Mouse (Mus musculus) embryonic facial prominence, embryonic 10.5 days (tissue): ENCODE results near the gene Gse1. TPM values are rescaled to one million over a fixed set of nuclear protein-coding genes. Genes with fewer than 3 reads are reported as not detected.
A peak's percentile ranks its signal among the peaks of the same experiment; 100 is the strongest.

Experiments
- DNase-seq: peaks from one replicate; pipeline ENCODE4 v3.0.0-alpha.2; 2017; ENCODE audit warnings: low spot score
- H3K27ac ChIP-seq: fragments of 300-500 bp; sonication (generic); replicated peaks from 2 replicates; pipeline ENCODE4 v1.5.1; 2016; ENCODE audit warnings: mild to moderate bottlenecking
- H3K27me3 ChIP-seq: fragments of 300-500 bp; sonication (generic); replicated peaks from 2 replicates; pipeline ENCODE4 v1.6.1; 2016; ENCODE audit warnings: low read depth, mild to moderate bottlenecking; ENCODE audit not compliant: poor library complexity, severe bottlenecking
- H3K36me3 ChIP-seq: fragments of 300-500 bp; sonication (generic); replicated peaks from 2 replicates; pipeline ENCODE4 v1.6.1; 2016; ENCODE audit warnings: mild to moderate bottlenecking, moderate library complexity
- H3K4me1 ChIP-seq: fragments of 300-500 bp; sonication (generic); 2 replicates; pipeline ENCODE4 v1.6.1; 2016
- H3K4me3 ChIP-seq: fragments of 300-500 bp; sonication (generic); 2 replicates; pipeline ENCODE4 v1.5.1; 2016; ENCODE audit warnings: mild to moderate bottlenecking, moderate library complexity
- H3K9me3 ChIP-seq: fragments of 300-500 bp; sonication (generic); 2 replicates; pipeline ENCODE4 v1.6.1; 2016; ENCODE audit warnings: mild to moderate bottlenecking
- WGBS: fragments of 180-500 bp; shearing (Covaris S2); methylation state at CpG from one replicate; pipeline ENCODE4 v1.1.7; 2016; 5-methylcytosine and 5-hydroxymethylcytosine counted together
- microRNA-seq: library from miRNA; unstranded; fragments of <30 nt; microRNA quantifications from one replicate; pipeline ENCODE4, GENCODE M21; 2017
- polyA plus RNA-seq: library from polyadenylated mRNA; unstranded; fragments of >200 nt; fragmentation: Nextera tagmentation; extraction: Ambion mirVana; gene quantifications from 2 replicates; pipeline ENCODE4 v1.2.1, GENCODE M21; 2016

The Gse1 gene
- polyA plus RNA-seq, 1 experiment from 2014 or later, result 10.2 TPM

DNA sequence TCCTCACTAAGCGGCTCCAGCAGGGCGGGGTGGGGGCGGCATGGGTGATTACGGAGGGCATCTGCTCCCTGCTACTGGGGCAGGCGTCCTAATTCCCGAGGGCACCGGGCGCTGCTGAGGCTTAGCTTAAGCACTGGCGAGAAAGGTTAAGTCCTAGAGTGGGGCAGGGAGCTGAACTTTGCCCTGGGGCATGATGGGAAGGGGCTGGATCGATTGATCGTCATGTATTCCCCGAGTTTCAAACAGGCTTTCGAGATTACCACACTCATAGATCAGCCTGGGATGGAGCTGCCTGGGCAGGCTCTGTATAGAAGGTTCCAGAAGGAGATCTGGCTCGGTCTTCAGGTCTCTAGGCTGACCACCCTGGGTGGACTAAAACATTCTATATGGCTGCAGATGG, 393.9 kb downstream of the Gse1 start:
- no peaks in the 10 kb centered on the region for H3K9me3 ChIP-seq
- WGBS, result 64% methylated on average over 14 of the region's 14 CpGs
- peaks cover 47% of the 10 kb centered on the region for H3K4me1 ChIP-seq
- H3K27me3 ChIP-seq, result 0 out of 2 replicates have a peak, but pooled peaks cover 9% of the 10 kb centered on the region
- H3K4me3 ChIP-seq, result no peak overlapping the region
- DNase-seq, result no peak
- H3K27ac ChIP-seq, result peak overlapping the region; percentile 8
- no peaks in the 10 kb centered on the region for H3K36me3 ChIP-seq

DNA sequence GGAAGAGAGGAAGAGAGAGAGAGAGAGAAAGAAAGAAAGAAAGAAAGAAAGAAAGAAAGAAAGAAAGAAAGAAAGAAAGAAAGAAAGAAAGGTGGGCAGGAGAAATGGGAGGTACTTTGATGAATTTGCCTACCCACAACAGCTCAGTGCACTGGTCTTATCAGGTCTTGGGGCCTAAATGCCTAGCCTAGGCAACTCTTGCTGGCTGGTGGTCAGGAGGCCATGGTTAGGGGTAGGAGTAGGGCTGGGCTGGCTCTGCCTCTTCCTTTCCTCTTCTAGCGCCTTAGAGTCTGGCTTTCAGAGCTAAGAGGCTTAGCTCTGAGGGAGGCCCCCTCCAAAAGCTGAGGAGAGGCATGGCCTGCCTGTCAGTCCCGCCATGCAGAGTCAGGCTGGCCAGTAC, 395.4 kb downstream of the Gse1 start:
- H3K27ac ChIP-seq, result peak overlapping the region; percentile 24; the same call in 1 of the 2 replicates
- no peak for DNase-seq
- no peaks in the 10 kb centered on the region for H3K9me3 ChIP-seq
- 0 out of 2 replicates have a peak, but pooled peaks cover 9% of the 10 kb centered on the region for H3K27me3 ChIP-seq
- no peaks in the 10 kb centered on the region for H3K36me3 ChIP-seq
- WGBS, result 39% methylated on average over 2 of the region's 2 CpGs
- H3K4me1 ChIP-seq, result peaks cover 34% of the 10 kb centered on the region
- H3K4me3 ChIP-seq, result no peak overlapping the region

DNA sequence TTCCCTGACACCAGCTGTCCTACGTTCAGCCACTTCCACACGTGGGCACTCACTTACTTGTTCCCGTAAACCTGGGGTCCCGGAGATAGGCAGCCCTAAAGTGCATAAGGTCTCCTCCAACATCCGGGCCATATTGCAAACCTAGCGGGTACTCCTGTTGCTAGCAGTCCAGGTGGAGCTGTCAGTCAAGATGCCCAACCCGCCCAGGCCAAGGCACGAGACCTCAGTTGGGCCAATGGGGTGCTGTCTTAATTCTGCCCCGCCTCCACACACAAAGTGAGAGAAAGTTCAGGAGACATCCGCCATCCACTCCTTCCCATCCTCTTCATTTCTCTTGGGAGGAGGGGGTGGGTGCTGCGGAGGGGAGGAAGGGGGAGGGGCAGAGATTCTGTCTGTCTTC, 398.2 kb downstream of the Gse1 start:
- no peak overlapping the region for H3K4me3 ChIP-seq
- WGBS, result 59% methylated on average over 11 of the region's 11 CpGs

DNA sequence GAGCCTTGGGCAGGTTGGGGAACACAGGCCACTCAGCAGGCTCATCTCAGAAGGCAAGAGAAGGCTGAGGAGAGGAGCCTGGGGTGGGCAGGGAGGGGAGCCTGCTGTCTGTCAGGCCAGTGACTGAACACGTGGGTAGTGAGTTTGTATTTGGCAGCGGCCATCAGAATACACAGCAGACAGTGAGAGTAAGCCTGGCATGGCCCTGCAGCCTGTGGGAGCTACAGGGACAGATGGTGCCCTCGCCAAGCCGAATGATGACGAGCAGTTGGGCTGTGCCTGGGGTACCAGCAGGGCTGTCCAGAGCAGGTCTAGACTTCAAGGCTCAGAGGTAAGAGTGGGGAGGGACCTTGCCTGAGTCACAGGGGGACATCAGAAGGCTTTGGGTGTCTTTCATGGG, 399.0 kb downstream of the Gse1 start:
- H3K9me3 ChIP-seq, result no peaks in the 10 kb centered on the region; the same call in 1 of the 2 replicates
- no peak for DNase-seq
- peaks cover 35% of the 10 kb centered on the region for H3K27me3 ChIP-seq
- no peak overlapping the region for H3K4me3 ChIP-seq
- peaks cover 27% of the 10 kb centered on the region for H3K4me1 ChIP-seq
- no peaks in the 10 kb centered on the region for H3K36me3 ChIP-seq
- H3K27ac ChIP-seq, result no peak overlapping the region
- 88% methylated on average over 5 of the region's 5 CpGs for WGBS

More for the DNA sequence above, 398.2 kb downstream of the Gse1 start:
- Histone ChIP-seq H3K27ac (no peak overlapping the region), H3K9me3 (no peaks in the 10 kb centered on the region), H3K4me1 (peaks cover 33% of the 10 kb centered on the region), H3K36me3 (no peaks in the 10 kb centered on the region), H3K27me3 (peaks cover 26% of the 10 kb centered on the region)
- DNase-seq, result peak; percentile 50

DNA sequence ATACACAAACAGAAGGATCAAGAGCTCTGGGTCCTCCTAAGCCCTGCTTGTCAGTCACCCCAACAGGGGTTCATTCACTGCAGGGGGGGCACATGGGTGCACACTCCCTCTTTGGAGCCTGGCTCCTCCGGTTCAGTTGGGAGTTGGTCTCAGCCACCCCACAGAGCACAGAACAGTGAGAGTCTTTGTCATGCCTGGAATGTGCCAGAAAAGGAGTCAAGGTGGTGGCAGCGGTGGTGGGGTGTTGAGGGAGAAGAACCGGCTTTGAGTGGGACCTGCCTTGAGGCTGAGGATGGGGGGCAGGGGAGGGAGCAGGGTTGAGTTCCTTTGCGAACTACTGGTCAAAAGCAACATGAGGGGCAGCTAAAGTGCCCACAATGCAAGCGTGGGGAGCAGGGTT, 401.8 kb downstream of the Gse1 start:
- H3K9me3 ChIP-seq, result peaks cover 3% of the 10 kb centered on the region; the same call in 1 of the 2 replicates
- no peak for DNase-seq
- H3K27me3 ChIP-seq, result peaks cover 62% of the 10 kb centered on the region
- H3K4me1 ChIP-seq, result peaks cover 39% of the 10 kb centered on the region
- H3K36me3 ChIP-seq, result no peaks in the 10 kb centered on the region
- no peak overlapping the region; the same call in 1 of the 2 replicates for H3K27ac ChIP-seq
- no peak overlapping the region for H3K4me3 ChIP-seq
- WGBS, result 43% methylated on average over 5 of the region's 5 CpGs

DNA sequence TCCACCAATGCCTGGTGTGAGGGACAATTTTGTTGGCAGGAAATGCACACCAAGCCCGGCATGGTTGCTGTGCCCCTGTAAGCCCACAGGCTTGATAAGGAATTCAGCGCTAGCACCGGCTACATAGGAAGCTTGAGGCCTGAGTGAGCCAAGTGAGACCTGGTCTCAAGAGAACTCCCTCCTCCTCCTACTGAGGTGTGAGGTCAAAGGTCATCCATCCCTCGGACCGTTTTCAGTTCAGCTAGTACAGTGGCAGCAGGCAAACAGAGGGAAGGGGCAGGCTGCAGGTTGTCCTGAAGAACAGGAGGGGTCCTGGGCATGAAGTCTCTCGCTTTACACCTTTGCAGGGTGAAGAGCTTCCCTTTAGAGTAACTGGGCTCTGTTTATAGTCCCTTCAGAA, 402.6 kb downstream of the Gse1 start:
- Histone ChIP-seq H3K4me1 (peaks cover 39% of the 10 kb centered on the region), H3K9me3 (peaks cover 3% of the 10 kb centered on the region; the same call in 1 of the 2 replicates), H3K4me3 (no peak overlapping the region), H3K27me3 (peaks cover 70% of the 10 kb centered on the region), H3K27ac (no peak overlapping the region), H3K36me3 (no peaks in the 10 kb centered on the region)
- WGBS, result 49% methylated on average over 6 of the region's 6 CpGs
- DNase-seq, result no peak

Small RNA genes lying within 50 kb of the gene (microRNA-seq; reads per million reads assigned to microRNA genes)
- gene Gm22715 (not detected), gene Mir7687 (not detected)

Other genes with a start within 250 kb of the Gse1 start
- gene Crispld2, start 236.0 kb upstream of the Gse1 start, polyA plus RNA-seq, result 6.1 and 6.5 TPM in 2 replicates
- gene Zdhhc7, start 127.0 kb upstream of the Gse1 start, polyA plus RNA-seq, result 30.0 and 33.0 TPM in 2 replicates
- 3.1 and 3.4 TPM in 2 replicates for gene 6430548M08Rik, start 114.3 kb upstream of the Gse1 start, polyA plus RNA-seq
- 0.83 and 0.86 TPM in 2 replicates for gene Fam92b, start 51.0 kb upstream of the Gse1 start, polyA plus RNA-seq